Mouse (Mus musculus) right cerebral cortex, adult 2 months (tissue): ENCODE data around the gene Gapt.

Experiments
- DNase-seq, 2 experiments: peaks; one replicate each; pipeline ENCODE4 v3.0.0; 2021 to 2022; ENCODE audit warnings: low spot score in 2 of 2

Gene Gapt

GRCm38 (mm10) chr13:110346707-110347106 is 10.3 kb downstream of the Gapt start:
- DNase-seq, result no peak

DNA sequence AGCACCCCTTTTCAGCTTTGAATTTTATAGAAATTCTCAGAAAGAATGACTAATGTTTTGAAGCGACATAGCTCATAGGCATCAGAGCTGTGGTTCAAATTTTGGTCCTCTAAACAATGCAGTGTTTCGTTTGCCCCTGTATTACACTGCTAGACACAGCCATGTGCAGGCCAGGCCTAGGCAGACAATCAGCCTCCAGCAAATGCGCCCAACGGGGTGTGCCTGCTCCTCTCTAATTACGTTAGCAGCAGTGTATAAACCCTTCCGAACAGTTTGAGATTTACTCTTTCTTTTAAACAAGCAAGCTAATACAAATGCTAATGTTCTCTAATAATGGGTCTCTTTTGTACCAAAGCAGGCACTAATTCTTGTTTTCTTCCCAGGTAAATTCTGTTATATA is 14.4 kb downstream of the Gapt start:
- no peak for DNase-seq

DNA sequence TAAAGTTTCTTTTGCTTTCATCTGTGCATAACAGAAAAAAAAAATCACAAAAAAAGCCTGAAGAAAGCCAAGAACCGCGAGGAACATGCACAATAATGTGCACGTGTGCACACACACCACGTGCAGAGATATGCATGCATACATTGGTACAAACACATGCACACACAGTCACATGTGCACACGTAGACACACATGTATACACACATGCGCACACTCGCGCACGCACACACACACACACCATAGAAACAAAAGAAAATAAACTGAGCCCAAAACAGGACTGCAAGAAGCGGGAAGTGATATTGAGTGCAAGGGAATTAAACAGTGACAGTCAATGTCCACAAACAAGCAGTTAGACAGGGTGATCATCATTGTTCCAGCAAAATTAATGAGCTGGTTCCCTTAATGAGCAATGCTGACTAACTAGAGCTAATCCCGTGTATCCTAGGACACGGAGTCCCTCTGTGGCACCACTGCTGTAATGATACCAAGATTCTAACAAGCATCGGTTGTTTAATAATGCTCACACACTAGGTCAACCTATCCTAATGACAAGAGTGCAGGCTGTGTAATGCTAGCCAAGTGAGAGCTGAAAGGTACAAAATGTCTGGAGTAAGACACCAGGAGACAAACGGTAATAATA is 23.9 kb downstream of the Gapt start:
- DNase-seq, result no peak

DNA sequence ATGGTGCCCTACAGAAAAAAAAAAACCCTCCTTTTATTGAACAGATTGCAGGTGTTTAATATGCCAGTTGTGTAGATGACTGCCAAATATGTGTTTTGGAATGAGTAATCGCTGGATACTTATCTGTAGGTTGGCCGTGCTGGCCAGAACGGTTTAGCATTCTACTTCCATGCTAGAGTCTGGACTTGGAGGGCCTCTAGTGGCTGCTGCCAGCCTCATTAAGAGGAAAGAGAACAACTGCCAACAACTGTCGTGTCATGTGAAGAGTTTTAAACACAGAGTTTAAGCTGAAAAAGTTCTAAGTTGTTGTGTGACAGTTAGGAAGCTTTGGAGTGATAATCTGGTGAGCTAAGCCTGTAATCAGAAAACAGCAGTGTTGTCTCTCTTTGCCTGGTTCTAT is 38.3 kb downstream of the Gapt start:
- DNase-seq, result peak; percentile 49 to 52

DNA sequence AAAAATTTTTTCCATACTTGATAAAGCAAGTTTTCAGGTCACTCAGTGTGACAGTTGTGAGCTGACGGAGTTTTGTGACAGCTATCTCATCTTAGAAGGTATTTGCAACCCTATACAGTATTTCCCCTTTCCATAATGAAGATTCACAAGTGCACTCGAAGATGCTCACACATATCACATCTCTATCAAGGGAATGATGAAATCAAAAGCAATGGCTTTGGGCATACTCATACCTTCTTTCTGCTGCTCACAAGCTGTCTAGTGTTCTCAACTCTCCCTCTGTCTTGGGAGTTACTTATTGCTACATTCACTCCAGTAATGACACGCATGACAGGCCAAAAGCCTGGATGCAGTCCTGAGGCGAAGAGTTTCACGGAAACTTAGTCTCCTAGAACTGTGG is 49.8 kb downstream of the Gapt start:
- no peak for DNase-seq
